Mouse (Mus musculus) thymus, adult 2 months (tissue): Measurements from ENCODE around the gene Gm20388. TPM values are rescaled to one million over a fixed set of nuclear protein-coding genes. Genes with fewer than 3 reads are reported as not detected.
A peak's percentile ranks its signal among the peaks of the same experiment; 100 is the strongest.

Source experiments
- DNase-seq: peaks from one replicate; pipeline ENCODE4 v3.0.0; 2021
- H3K27ac ChIP-seq: fragments of 200-500 bp; 2 replicates; pipeline ENCODE4 v1.5.1; 2012; ENCODE audit warnings: low read length, control low read depth; ENCODE audit not compliant: control insufficient read depth, insufficient read depth
- H3K27me3 ChIP-seq: fragments of 200-500 bp; 2 replicates; pipeline ENCODE4 v1.6.1; 2012; ENCODE audit warnings: mild to moderate bottlenecking, low read length, moderate library complexity, mixed read lengths; ENCODE audit not compliant: control insufficient read depth, insufficient read depth
- H3K36me3 ChIP-seq: fragments of 200-500 bp; 2 replicates; pipeline ENCODE4 v1.6.1; 2012; ENCODE audit warnings: mild to moderate bottlenecking, low read length, moderate library complexity; ENCODE audit not compliant: control insufficient read depth, insufficient read depth
- H3K4me1 ChIP-seq: fragments of 200-500 bp; replicated peaks from 2 replicates; pipeline ENCODE4 v1.6.1; 2012; ENCODE audit warnings: low read length; ENCODE audit not compliant: control insufficient read depth, insufficient read depth
- H3K4me3 ChIP-seq: fragments of 200-500 bp; 2 replicates; pipeline ENCODE4 v1.5.1; 2012; ENCODE audit warnings: mild to moderate bottlenecking, low read length, control low read depth, moderate library complexity; ENCODE audit not compliant: control insufficient read depth, insufficient read depth
- CTCF ChIP-seq: fragments of 200-500 bp; IDR thresholded peaks from 2 replicates; pipeline ENCODE4 v1.5.1; 2012; ENCODE audit warnings: mild to moderate bottlenecking, control low read depth, low read length, moderate library complexity, borderline replicate concordance; ENCODE audit not compliant: control insufficient read depth, poor library complexity, insufficient read depth; ENCODE audit errors: extremely low read depth
- POLR2A ChIP-seq: fragments of 200-500 bp; IDR thresholded peaks from 2 replicates; pipeline ENCODE4 v1.6.1; 2012; ENCODE audit warnings: mild to moderate bottlenecking, low read length, control low read depth, moderate library complexity; ENCODE audit not compliant: control insufficient read depth, poor library complexity, insufficient read depth; ENCODE audit errors: extremely low read depth
- WGBS: fragments of 180-500 bp; shearing (Covaris S2); methylation state at CpG from one replicate; pipeline ENCODE4 v1.1.7; 2018; 5-methylcytosine and 5-hydroxymethylcytosine counted together
- polyA plus RNA-seq: library from polyadenylated mRNA; depleted of rRNA; stranded (reverse); fragments of >200 nt; gene quantifications from 2 replicates; pipeline ENCODE4 v1.2.3, GENCODE M21; 2012

Gene Gm20388
- polyA plus RNA-seq, 1 experiment = 103 TPM

GRCm38 (mm10) chr8:122441326-122441725 lies 2530.7 kb downstream of the Gm20388 start:
- Histone ChIP-seq H3K4me1 (peaks cover 47% of the 10 kb centered on the region), H3K27me3 (no peaks in the 10 kb centered on the region), H3K27ac (no peak overlapping the region), H3K36me3 (no peaks in the 10 kb centered on the region), H3K4me3 (no peak overlapping the region)
- 100% methylated on average over 1 of the region's 1 CpGs for WGBS
- DNase-seq = no peak
- TF ChIP-seq CTCF (no peak), POLR2A (no peak)

- 68% methylated on average over 7 of the region's 7 CpGs for WGBS
- no peaks in the 10 kb centered on the region for H3K36me3 ChIP-seq
- DNase-seq = no peak
- peaks cover 36% of the 10 kb centered on the region for H3K4me1 ChIP-seq
- no peak overlapping the region for H3K27ac ChIP-seq
- TF ChIP-seq POLR2A (no peak), CTCF (no peak)
- no peaks in the 10 kb centered on the region for H3K27me3 ChIP-seq
- peak overlapping the region; percentile 59; the same call in 1 of the 2 replicates for H3K4me3 ChIP-seq
These were observed 2531.7 kb downstream of the Gm20388 start for GRCm38 (mm10) chr8:122442356-122442755.

GRCm38 (mm10) chr8:122442781-122443180 lies 2532.1 kb downstream of the Gm20388 start:
- TF ChIP-seq CTCF = no peak
- no peak for TF ChIP-seq POLR2A
- no peak for DNase-seq
- H3K4me1 ChIP-seq = peaks cover 32% of the 10 kb centered on the region
- peak overlapping the region; percentile 59 for H3K4me3 ChIP-seq
- H3K27ac ChIP-seq = no peak overlapping the region
- H3K27me3 ChIP-seq = no peaks in the 10 kb centered on the region
- WGBS = 4% methylated on average over 12 of the region's 12 CpGs
- H3K36me3 ChIP-seq = no peaks in the 10 kb centered on the region

- H3K27ac ChIP-seq = peak within 1 kb of the TSS; percentile 61
- peaks cover 26% of the 10 kb centered on the region for H3K4me1 ChIP-seq
- no peaks in the 10 kb centered on the region for H3K36me3 ChIP-seq
- DNase-seq = peak; percentile 97
- no peaks in the 10 kb centered on the region for H3K27me3 ChIP-seq
- WGBS = under 1% methylated on average over 47 of the region's 47 CpGs
- TF ChIP-seq POLR2A (peak; percentile 78), CTCF (0 out of 2 replicates have a peak, but pooled peaks have one; percentile 50)
- peak within 1 kb of the TSS; percentile 73 for H3K4me3 ChIP-seq
These were observed 2532.8 kb downstream of the Gm20388 start, which contains the start of gene Mvd for GRCm38 (mm10) chr8:122443262-122444006. TSS of gene Mvd (minus strand) at chr8:122443422.

- H3K4me3 ChIP-seq = peak overlapping the region; percentile 73
These were observed 2533.6 kb downstream of the Gm20388 start for GRCm38 (mm10) chr8:122444058-122444748.

GRCm38 (mm10) chr8:122445203-122445602 lies 2534.6 kb downstream of the Gm20388 start:
- H3K36me3 ChIP-seq = no peaks in the 10 kb centered on the region
- no peak for TF ChIP-seq CTCF
- no peak for TF ChIP-seq POLR2A
- peaks cover 24% of the 10 kb centered on the region for H3K4me1 ChIP-seq
- DNase-seq = no peak
- H3K27me3 ChIP-seq = no peaks in the 10 kb centered on the region
- 4% methylated on average over 3 of the region's 3 CpGs for WGBS
- no peak overlapping the region for H3K4me3 ChIP-seq
- peak overlapping the region; percentile 17; the same call in 1 of the 2 replicates for H3K27ac ChIP-seq

More at GRCm38 (mm10) chr8:122444058-122444748, 2533.6 kb downstream of the Gm20388 start:
- no peak for DNase-seq
- peak overlapping the region; percentile 61 for H3K27ac ChIP-seq
- peaks cover 24% of the 10 kb centered on the region for H3K4me1 ChIP-seq
- no peaks in the 10 kb centered on the region for H3K36me3 ChIP-seq
- no peak for TF ChIP-seq POLR2A
- 4% methylated on average over 19 of the region's 19 CpGs for WGBS
- no peaks in the 10 kb centered on the region for H3K27me3 ChIP-seq
